Mouse (Mus musculus) olfactory bulb, adult 2 months (tissue): ENCODE data around the gene Cmtr2.

Experiments
- CTCF ChIP-seq: fragments of 200-500 bp; IDR thresholded peaks from 2 replicates; pipeline ENCODE4 v1.5.1; 2012; ENCODE audit warnings: low read depth, mild to moderate bottlenecking, low read length, moderate library complexity; ENCODE audit not compliant: insufficient read depth
- POLR2A ChIP-seq: fragments of 200-500 bp; IDR thresholded peaks from 2 replicates; pipeline ENCODE4 v1.6.1; 2012; ENCODE audit warnings: mild to moderate bottlenecking, low read depth, low read length, moderate library complexity; ENCODE audit not compliant: insufficient read depth

GRCm38 (mm10) chr8:110196678-110197077 is 18.8 kb upstream of the Cmtr2 start:
- no peak for TF ChIP-seq POLR2A
- TF ChIP-seq CTCF = no peak
